Mouse (Mus musculus) stomach, adult 2 months (tissue): Measurements from ENCODE around the gene Nrp2. TPM values are rescaled to one million over a fixed set of nuclear protein-coding genes. Genes with fewer than 3 reads are reported as not detected.

Source experiments
- polyA plus RNA-seq: library from polyadenylated mRNA; depleted of rRNA; stranded (reverse); fragments of >200 nt; gene quantifications from 2 replicates; pipeline ENCODE4 v1.2.3, GENCODE M21; 2012; rRNA removed

Nrp2 gene
- 5.5 and 7.0 TPM in 2 replicates for polyA plus RNA-seq

GRCm38 (mm10) chr1:62703158-62704116 lies at the start of gene Nrp2:
Nrp2 (plus strand) TSS chr1:62703285.

